Mouse (Mus musculus): Measurements from ENCODE around the gene AY761185. TPM values are rescaled to one million over a fixed set of nuclear protein-coding genes. Genes with fewer than 3 reads are reported as not detected.

Gene AY761185
- not detected for polyA plus RNA-seq (2017; shearing (Covaris generic))

DNA sequence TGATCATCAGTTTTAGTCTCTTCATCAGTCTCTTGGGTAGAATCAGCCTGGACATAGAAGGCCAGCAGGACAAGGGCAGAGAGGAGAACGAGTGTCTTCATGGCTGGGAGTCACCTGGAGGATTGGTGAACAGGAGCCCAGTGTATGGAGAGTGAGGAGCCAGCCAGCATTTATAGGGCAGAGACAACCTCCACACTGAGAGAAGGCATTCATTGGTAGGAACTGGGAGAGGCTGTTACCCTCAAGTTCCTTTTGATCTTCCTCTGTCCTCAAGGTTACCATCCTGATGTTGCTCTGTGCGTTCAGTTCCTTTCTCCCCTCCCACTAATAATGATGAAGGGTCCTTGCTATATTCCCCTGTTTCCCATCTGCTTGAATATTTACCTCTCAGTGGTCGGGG, at the start of gene AY761185:
Gene AY761185, minus strand, starts transcription at position 101 of the 400 bp plus-strand sequence.

DNA sequence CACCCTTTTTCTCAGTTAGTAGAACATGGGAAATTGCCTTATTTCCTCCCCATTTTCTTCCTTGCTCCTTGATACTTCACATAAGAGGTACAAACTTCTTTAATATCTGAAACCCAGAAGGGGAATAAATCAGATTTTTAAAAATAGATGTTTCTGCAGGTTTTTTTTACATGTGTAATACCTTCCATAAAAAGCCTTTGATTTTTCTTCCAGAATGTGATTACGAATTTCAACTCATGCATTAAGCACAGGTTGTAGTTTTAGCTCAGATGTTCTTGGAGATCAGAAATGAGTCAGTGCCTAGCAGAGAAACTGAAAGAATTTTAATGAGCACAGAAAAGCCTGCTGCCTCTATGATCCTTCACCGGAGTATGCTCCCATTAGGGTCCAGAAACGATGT, 22.5 kb downstream of the AY761185 start, which contains the start of gene Gm6040:
Gene Gm6040, minus strand, starts transcription at position 101 of the 400 bp plus-strand sequence.

DNA sequence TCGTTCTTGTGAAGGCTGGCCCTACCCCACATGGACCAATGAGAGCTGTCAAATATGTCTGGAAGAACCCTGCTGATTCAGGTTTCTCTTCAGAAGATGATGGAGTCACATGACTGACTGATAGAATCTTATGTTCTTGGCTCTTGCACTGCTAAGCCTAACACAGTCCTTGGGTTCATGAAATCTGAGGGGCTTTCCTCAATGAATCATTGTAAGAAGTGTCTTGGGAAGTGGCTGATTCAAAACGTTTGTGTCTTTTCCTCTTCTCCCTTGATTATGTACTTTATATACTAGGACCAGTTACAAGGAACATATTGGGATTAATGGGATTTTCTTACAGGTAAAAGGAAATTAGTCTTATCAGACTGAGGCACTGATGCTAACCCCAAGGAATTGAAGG, 42.0 kb downstream of the AY761185 start, which contains the start of gene Gm15056:
Gene Gm15056, minus strand, starts transcription at position 101 of the 400 bp plus-strand sequence.

Other genes starting within 250 kb of the AY761185 start
- not detected for gene Defb33, start 52.0 kb downstream of the AY761185 start, polyA plus RNA-seq (2017; shearing (Covaris generic))
- gene Gm15056, start 42.1 kb downstream of the AY761185 start, polyA plus RNA-seq (2017; shearing (Covaris generic)) = not detected
- gene Gm6040, start 22.6 kb downstream of the AY761185 start, polyA plus RNA-seq (2017; shearing (Covaris generic)) = not detected
- not detected for gene Defa21, start 80.8 kb upstream of the AY761185 start, polyA plus RNA-seq (2017; shearing (Covaris generic))
- gene Defa23, start 110.3 kb upstream of the AY761185 start, polyA plus RNA-seq (2017; shearing (Covaris generic)) = not detected
- gene Defa35, start 120.3 kb upstream of the AY761185 start, polyA plus RNA-seq (2017; shearing (Covaris generic)) = not detected
- gene Defa25, start 139.7 kb upstream of the AY761185 start, polyA plus RNA-seq (2017; shearing (Covaris generic)) = not detected
- gene Gm14851, start 151.3 kb upstream of the AY761185 start, polyA plus RNA-seq (2017; shearing (Covaris generic)) = not detected
- not detected for gene Defa30, start 189.9 kb upstream of the AY761185 start, polyA plus RNA-seq (2017; shearing (Covaris generic))
- gene Defa22, start 217.6 kb upstream of the AY761185 start, polyA plus RNA-seq (2017; shearing (Covaris generic)) = not detected
- gene Defa31, start 246.9 kb upstream of the AY761185 start, polyA plus RNA-seq (2017; shearing (Covaris generic)) = not detected